Mouse (Mus musculus) testis, adult 2 months (tissue): Measurements from ENCODE around the gene Junb. TPM values are rescaled to one million over a fixed set of nuclear protein-coding genes. Genes with fewer than 3 reads are reported as not detected.

Source experiments
- H3K27ac ChIP-seq: fragments of 200-500 bp; 2 replicates; pipeline ENCODE4 v1.5.1; 2012; ENCODE audit warnings: low read depth, low read length; ENCODE audit not compliant: control insufficient read depth, insufficient read depth
- H3K27me3 ChIP-seq: fragments of 200-500 bp; 2 replicates; pipeline ENCODE4 v1.6.1; 2012; ENCODE audit warnings: mild to moderate bottlenecking, low read length, moderate library complexity; ENCODE audit not compliant: control insufficient read depth, insufficient read depth
- H3K36me3 ChIP-seq: fragments of 200-500 bp; 2 replicates; pipeline ENCODE4 v1.6.1; 2012; ENCODE audit warnings: mild to moderate bottlenecking, low read length; ENCODE audit not compliant: control insufficient read depth, insufficient read depth
- H3K4me1 ChIP-seq: fragments of 200-500 bp; 2 replicates; pipeline ENCODE4 v1.6.1; 2012; ENCODE audit warnings: low read length; ENCODE audit not compliant: control insufficient read depth, insufficient read depth
- H3K4me3 ChIP-seq: fragments of 200-500 bp; 2 replicates; pipeline ENCODE4 v1.5.1; 2012; ENCODE audit warnings: low read depth, mild to moderate bottlenecking, low read length, moderate library complexity, mixed read lengths; ENCODE audit not compliant: control insufficient read depth
- CTCF ChIP-seq: fragments of 200-500 bp; IDR thresholded peaks from 2 replicates; pipeline ENCODE4 v1.5.1; 2012; ENCODE audit warnings: low read depth, mild to moderate bottlenecking, inconsistent platforms, low read length, moderate library complexity; ENCODE audit not compliant: control insufficient read depth, insufficient read depth, insufficient replicate concordance
- POLR2A ChIP-seq: fragments of 200-500 bp; IDR thresholded peaks from 2 replicates; pipeline ENCODE4 v1.6.1; 2012; ENCODE audit warnings: low read depth, mild to moderate bottlenecking, inconsistent platforms, low read length, moderate library complexity; ENCODE audit not compliant: control insufficient read depth
- polyA plus RNA-seq: library from polyadenylated mRNA; depleted of rRNA; stranded (reverse); fragments of >200 nt; gene quantifications from 2 replicates; pipeline ENCODE4 v1.2.3, GENCODE M21; 2012

Gene Junb
- polyA plus RNA-seq, 1 experiment = 5.7 TPM

GRCm38 (mm10) chr8:84981644-84982498, 3.4 kb upstream of the Junb start:
- Histone ChIP-seq H3K4me1 (peaks cover 56% of the 10 kb centered on the region), H3K27me3 (no peaks in the 10 kb centered on the region; the same call in 1 of the 2 replicates)

DNA sequence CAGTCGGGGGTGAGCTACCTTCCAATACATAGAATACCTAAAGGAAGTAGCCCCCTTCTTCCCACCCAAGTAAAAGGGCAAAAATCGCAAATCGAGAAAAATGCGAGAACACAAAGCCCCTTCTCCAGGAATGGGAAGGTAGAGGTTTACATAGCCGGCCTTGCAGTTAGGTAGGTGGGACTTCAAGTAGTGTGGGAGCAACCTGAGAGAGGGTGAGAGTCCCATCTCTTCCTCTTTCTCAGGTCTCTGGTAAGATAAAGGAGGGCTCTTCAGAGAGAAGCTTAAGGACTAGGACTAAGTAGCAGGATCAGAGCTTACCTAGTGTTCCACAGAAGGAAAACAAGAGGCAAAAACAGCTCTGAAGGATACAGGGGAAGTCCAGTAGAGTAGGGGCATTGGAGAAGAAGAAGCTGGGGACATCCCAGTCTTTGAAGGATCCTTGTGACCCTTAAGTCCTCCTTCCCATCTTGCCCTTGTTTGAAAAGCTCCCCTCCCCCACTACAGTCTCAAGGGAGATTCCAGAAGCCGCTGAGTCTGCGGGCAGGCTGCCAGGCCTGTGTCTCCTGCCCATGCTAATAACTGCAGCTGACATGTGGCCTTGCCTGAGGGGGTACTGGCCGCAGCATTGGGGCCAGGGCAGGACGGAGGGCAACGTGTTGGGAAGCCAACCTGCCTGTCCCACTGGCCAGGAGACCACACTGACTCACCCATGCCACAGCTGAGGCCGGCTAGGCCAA, 2.3 kb upstream of the Junb start:
- Histone ChIP-seq H3K4me1 (peaks cover 61% of the 10 kb centered on the region), H3K27me3 (no peaks in the 10 kb centered on the region; the same call in 1 of the 2 replicates), H3K27ac (no peak overlapping the region)

More at GRCm38 (mm10) chr8:84981644-84982498, 3.4 kb upstream of the Junb start:
- H3K36me3 ChIP-seq = no peaks in the 10 kb centered on the region
- no peak overlapping the region for H3K27ac ChIP-seq
- TF ChIP-seq CTCF = no peak
- TF ChIP-seq POLR2A = no peak
- H3K4me3 ChIP-seq = no peak overlapping the region

GRCm38 (mm10) chr8:84979599-84980421, 1.3 kb upstream of the Junb start:
- Histone ChIP-seq H3K4me1 (peaks cover 61% of the 10 kb centered on the region), H3K36me3 (no peaks in the 10 kb centered on the region), H3K27ac (peak overlapping the region; percentile 80), H3K4me3 (peak overlapping the region; percentile 85), H3K27me3 (no peaks in the 10 kb centered on the region; the same call in 1 of the 2 replicates)
- TF ChIP-seq CTCF = no peak
- no peak for TF ChIP-seq POLR2A

More for the DNA sequence above, 2.3 kb upstream of the Junb start:
- Histone ChIP-seq H3K36me3 (no peaks in the 10 kb centered on the region), H3K4me3 (peak overlapping the region; percentile 85)
- TF ChIP-seq CTCF (no peak), POLR2A (no peak)

- H3K4me3 ChIP-seq = peak overlapping the region; percentile 80
- TF ChIP-seq CTCF = no peak
- TF ChIP-seq POLR2A = 0 out of 2 replicates have a peak, but pooled peaks have one; percentile 44
- H3K4me1 ChIP-seq = peaks cover 59% of the 10 kb centered on the region
- peak overlapping the region; percentile 82 for H3K27ac ChIP-seq
- no peaks in the 10 kb centered on the region; the same call in 1 of the 2 replicates for H3K27me3 ChIP-seq
- no peaks in the 10 kb centered on the region for H3K36me3 ChIP-seq
Observed at GRCm38 (mm10) chr8:84977435-84978247, 877 bp downstream of the Junb start.

GRCm38 (mm10) chr8:84976763-84977434, 1.6 kb downstream of the Junb start:
- peak overlapping the region; percentile 82 for H3K27ac ChIP-seq
- peak overlapping the region; percentile 80 for H3K4me3 ChIP-seq
- H3K36me3 ChIP-seq = no peaks in the 10 kb centered on the region
- H3K27me3 ChIP-seq = no peaks in the 10 kb centered on the region; the same call in 1 of the 2 replicates
- TF ChIP-seq CTCF = no peak
- no peak; the same call in 1 of the 2 replicates for TF ChIP-seq POLR2A
- peaks cover 57% of the 10 kb centered on the region for H3K4me1 ChIP-seq
